Mouse (Mus musculus): Measurements from ENCODE around the gene 2700097O09Rik. TPM values are rescaled to one million over a fixed set of nuclear protein-coding genes. Genes with fewer than 3 reads are reported as not detected.
"Not testable (repeated sequence)": the region's sequence is repeated elsewhere in the genome, so short reads cannot be mapped to it uniquely, and the experiment has no call there.

Gene 2700097O09Rik
- total RNA-seq, 4 experiments from 2014 or later = 7.1 to 13.8 (median 8.1) TPM

GRCm38 (mm10) chr12:55049731-55050353, 30.1 kb downstream of the 2700097O09Rik start:
- no peak for DNase-seq (ENCODE audit: low spot score in 2 of 2)

DNA sequence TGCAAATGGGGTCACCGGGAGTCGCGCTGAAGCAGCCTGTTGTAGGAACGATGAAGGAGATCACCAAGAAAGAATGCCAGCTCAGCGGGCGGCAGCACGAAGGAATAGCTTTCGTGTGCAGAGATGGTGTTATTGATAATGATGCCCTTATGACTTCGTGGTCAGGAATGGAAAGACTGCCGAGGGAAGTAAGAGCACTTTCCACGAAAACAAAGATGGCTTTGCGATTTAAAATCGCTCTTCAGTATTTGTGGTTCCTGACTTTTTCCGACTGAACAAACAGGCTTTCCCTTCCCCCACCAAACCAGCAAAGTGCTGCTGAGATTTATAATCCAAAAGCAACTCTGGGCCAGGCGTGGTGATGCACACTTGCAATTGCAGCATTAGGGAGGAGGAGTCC, 38.9 kb downstream of the 2700097O09Rik start:
- no peak for DNase-seq (ENCODE audit: low spot score in 2 of 2)

DNA sequence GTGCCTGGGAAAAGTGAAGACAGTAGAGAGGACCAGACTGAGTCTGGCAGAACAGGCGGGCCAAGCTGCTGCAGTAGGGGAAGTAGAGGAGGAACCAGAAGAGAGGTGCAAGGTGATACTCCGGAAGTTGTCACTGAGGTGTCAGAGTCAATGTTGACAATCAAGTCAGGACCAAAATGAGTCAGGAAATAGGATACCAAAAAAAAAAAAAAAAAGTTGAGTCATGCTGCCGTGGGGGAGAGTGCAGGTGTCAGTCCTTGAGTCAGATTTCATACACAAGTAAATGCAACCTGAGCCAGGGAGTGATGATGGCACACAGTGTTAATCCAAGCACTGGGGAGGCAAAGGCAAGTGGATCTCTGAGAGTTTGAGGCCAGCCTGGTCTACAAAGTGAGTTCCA, 52.8 kb downstream of the 2700097O09Rik start:
- DNase-seq (ENCODE audit: low spot score in 2 of 2) = no peak

GRCm38 (mm10) chr12:55023284-55023683, 56.6 kb downstream of the 2700097O09Rik start:
- no peak for DNase-seq (ENCODE audit: low spot score in 2 of 2)

- no peak for DNase-seq (ENCODE audit: low spot score in 2 of 2)
Measured at GRCm38 (mm10) chr12:55019421-55019877, 60.5 kb downstream of the 2700097O09Rik start.

DNA sequence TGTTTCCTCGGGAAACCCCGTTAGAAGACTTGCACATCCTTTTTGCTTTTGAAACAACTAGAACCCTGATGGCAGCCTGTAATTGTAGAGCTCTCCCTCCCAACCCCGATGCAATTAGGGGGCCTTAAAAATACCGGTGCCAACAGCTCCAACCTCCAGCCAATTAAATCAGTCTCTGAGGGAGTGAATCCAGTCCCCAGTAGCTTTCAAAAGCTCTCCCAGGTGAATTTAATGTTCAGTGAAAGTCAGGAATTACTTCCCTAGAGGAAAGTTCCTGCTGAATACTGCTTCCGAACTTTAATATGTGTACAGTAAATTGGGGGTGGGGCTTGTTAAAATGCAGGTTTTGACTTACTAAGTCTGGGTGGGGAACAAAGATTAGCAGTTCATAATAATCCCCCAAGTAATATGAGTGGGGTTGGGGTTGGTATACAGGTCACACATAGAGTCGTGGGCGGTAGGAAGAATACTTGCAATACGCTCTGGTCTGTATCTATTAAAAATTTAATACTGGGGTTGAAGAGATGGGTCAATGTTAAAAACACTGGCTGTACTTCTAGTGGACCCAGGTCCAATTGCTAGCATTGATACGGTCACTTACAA, 62.7 kb downstream of the 2700097O09Rik start:
- DNase-seq (ENCODE audit: low spot score in 2 of 2) = no peak

DNA sequence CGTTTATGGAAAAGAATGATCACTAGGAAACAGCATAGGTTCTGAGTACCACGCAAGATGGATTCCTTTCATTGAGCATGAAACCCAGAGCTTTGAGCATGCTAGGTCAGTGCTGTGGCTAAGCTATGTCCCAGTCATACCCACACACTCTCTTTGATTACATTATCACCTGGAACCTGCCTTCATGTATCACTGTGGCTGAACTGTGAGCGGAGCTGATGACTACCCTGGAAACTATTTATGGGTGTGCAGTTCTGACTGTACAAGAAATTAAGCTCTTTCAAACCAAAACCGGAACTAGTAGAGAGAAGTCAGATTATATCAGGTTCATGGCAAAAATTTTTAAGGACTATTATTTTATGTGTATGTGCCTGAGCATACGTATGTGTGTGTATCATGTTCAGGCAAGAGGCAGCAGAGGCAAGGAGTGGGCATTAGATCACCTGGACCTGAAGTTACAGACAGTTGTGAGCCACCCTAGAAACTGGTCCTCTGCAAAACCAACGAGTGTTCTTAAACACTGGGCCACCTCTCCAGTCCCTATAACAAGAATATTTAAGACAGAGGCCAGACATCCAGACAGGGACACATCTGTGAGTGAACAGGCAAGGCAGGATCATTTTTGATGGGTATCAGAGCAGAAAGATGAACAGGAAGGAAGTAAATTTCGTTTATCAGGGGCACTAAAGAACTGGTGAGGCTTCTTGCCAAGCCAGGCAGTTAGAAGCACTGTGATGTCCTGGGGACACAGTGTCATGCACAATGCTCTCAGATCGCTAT, 63.4 kb downstream of the 2700097O09Rik start:
- DNase-seq (ENCODE audit: low spot score in 2 of 2) = no peak

DNA sequence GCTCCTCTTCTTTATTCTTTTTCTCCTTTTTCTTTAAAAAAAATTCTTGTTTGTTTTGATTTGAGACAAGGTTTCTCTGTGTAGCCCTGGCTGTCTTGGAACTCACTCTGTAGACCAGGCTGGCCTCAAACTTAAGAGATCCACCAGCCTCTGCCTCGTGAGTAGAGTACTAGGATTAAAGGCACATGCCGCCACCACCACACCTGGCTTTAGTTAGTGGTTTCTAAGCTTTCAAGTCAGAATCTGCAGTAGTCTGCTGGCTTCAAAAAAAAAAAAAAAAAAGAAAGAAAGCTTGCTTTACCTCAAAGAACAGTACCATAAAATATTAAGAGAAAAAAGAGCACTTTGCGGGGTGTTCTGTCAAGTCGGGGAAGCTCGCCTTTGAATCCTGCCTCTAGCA, 64.5 kb downstream of the 2700097O09Rik start:
- DNase-seq (ENCODE audit: low spot score in 2 of 2) = no peak

DNA sequence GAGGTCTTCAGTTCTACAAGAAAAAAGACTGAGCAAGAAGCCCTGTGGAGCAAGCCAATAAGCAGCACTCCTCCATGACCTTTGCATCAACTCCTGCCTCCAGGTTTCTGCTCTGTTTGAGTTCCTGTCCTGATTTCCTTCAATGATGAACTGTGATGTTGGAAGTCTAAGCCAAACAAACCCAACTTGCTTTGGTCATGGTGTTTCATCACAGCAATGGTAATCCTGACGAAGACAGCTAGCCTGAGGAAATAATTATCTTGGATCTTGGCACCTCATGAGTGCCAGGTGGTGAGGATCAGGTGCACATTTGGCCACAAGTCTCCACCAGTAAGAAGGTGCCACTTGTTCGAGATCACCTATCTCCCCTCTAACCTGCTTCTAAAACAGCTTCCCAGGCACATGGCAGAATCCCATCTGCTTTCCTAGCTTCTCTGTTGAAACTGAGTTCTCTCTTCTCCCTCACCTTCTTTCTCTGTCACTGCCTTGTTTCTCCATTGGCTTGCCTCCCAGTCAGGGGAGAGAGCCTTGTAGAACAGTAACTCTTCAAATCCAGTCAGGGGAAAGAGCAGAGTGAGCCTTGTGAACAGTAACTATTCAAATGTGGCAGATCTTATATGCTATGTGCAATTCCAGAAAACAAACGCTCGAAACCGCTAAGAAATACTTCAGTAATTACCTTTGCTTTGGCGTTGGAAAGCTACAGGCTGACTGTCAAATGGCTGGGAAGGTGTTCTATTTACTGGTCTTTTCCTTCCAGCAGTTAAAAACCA, 66.1 kb downstream of the 2700097O09Rik start, which contains the start of gene Baz1a:
Baz1a (minus strand) TSS at position 723 of the 773 bp plus-strand sequence.
- DNase-seq (ENCODE audit: low spot score in 2 of 2) = no peak

DNA sequence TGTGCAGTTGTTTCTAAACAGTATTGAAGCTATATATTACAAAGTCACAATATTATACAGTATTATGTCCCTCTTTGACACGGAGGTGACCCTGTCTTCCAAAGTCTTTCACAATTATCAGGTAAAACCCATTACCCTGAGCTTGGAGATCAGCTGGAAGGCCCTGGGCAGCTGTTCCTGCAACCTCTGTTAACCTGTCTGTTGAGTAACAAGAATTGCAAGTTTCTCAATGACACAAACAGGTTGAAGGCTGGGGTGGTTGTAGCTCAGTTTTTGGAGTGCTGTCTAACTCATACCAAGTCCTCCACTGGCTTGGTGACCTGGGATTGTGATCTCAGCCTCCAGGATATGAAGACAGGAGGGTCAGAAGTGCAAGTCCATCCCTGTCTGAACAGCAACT, 66.9 kb downstream of the 2700097O09Rik start:
- no peak for DNase-seq (ENCODE audit: low spot score in 2 of 2)

DNA sequence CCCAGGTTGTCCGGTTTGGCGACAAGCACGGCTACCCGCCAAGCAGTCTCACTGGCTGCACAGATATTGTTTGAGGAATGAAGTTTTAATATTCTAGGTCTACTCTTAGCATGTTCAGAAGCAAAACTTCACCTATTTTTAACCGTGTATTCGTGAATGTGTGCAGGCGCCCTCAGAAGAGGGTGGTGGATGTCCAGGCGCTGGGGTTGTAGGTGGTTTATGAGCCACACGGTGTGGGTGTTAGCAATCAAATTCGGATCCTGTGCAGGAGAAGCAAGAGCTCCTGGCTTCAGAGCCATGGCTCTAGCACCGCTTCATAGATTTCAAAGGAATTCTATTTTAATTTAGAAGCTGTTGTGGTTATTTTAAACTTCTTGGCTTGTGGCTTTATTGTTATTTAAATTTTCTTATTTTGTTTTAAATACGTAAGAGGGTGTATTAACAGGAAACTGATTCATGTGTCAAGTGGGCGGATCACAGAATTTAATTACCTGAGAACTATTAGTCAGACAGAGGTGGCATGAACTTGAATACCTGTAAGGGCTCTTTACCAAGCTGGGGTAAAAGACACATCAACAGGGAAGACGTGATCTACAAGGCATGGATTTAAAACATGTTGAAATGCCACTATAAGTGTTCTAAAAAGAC, 72.4 kb downstream of the 2700097O09Rik start:
- peak in 1 of 2 experiments; percentile 57 for DNase-seq (ENCODE audit: low spot score in 2 of 2)

DNA sequence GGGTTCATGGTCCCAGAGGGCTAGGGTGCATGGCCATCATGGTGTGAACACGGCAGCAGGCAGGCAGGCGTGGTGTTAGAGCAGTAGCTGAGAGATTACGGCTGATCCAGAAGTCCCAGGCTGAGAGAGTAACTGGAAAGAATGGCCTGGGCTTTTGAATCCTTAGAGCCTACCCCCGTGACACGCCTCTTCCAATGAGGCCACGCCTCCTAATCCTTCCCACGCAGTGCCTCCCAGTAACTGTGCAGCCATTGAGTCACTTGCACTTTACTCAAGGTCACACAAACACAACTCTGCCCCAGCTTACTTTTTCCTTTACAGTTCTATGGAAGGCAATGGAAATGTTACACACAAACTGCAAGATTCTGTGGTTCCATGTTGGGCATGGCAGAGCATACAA, 73.8 kb downstream of the 2700097O09Rik start:
- DNase-seq (ENCODE audit: low spot score in 2 of 2) = no peak

- DNase-seq (ENCODE audit: low spot score in 2 of 2) = no peak
Measured at GRCm38 (mm10) chr12:55004396-55004795, 75.5 kb downstream of the 2700097O09Rik start.

- DNase-seq (ENCODE audit: low spot score in 2 of 2) = no peak
Measured at GRCm38 (mm10) chr12:55003843-55004242, 76.1 kb downstream of the 2700097O09Rik start.

DNA sequence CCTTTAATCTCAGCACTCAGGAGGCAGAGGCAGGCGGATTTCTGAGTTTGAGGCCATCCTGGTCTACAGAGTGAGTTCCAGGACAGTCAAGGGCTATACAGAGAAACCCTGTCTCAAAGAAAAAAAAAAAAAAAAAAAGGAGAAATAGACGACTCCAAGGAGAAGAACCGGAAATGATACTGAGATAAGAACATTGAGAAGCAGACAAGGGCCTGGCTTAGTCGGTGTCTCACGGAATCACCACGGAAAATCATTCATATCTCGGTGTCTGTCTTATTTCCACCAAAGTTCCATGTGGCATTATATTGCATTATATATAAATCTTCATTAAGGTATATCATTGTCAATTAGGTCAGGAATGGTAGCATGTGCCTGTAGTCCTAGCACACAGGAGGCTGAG, 77.4 kb downstream of the 2700097O09Rik start:
- not testable (repeated sequence) for DNase-seq (ENCODE audit: low spot score in 2 of 2)

DNA sequence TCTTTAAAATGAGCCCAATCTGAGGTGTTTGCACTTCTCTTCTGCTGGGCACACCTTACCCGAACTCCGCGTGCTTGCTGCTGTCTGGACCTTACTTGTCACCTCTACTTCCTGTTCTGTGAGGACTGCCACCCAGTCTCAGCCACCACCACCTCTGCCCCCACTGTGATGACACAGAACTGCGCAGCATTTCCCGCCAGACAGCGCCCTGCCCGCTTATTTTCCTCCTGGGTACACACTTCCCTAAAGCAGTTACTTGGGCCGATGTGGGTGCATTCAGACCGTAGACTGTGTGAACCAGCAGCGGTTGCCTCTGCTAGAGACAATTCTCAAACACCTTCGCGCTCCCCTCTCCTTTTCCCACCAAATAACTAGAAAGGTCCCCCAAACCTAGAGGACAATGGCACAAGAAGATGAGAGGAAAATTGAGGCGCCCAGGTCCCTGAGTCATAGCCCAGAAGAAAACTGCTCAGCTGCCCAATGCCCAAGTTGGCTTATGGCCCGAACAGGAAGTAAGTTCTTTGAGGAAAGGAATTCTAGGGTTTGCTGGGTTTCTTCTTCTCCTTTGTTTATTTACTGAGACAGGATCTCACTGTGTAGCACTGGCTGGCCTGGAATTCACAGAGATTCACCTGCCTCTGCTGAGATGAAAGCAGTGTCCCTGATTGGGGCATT, 80.8 kb downstream of the 2700097O09Rik start:
- DNase-seq (ENCODE audit: low spot score in 2 of 2) = no peak

DNA sequence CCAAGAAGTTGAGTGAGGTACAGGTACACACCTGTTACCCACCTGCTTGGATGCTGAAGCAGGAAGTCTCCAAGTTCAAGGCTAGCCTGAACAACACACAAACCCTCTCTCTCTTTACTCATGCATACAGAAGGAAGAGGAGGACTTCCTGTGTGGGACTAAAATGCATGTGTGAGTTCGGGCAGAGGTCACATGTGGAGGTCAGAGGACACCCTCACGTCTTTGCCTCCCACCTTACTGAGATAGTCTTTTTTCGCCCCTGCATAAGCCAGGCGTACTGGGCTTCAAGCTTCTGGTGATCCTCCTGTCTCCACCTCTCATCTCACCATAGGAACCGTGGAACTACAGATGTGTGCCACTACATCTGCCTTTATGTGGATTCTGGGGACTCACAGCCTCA, 81.5 kb downstream of the 2700097O09Rik start:
- no peak for DNase-seq (ENCODE audit: low spot score in 2 of 2)

DNA sequence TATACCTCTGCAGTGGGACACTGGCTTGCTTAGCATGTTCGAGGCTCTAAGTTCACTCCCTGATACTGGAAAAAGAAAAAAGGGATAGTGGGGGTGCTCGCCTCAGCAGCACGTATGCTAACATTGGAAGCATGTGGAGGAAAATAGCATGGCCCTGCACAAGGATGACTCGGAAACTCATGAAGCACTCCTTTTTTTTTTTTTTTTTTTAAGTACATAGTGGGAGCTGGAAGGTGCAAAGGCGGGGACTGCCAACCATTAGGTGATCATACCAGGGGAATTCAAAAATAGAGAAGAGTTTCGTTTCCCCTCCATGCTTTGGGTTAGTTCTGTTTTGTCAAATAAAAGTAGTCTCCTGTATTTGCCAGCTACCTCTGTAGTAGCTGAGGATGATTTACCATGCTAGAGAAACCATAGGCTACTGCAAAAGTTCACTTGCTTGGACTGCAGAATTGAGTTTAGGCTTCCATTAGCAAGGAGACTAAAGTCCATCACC, 82.9 kb downstream of the 2700097O09Rik start:
- no peak for DNase-seq (ENCODE audit: low spot score in 2 of 2)

DNA sequence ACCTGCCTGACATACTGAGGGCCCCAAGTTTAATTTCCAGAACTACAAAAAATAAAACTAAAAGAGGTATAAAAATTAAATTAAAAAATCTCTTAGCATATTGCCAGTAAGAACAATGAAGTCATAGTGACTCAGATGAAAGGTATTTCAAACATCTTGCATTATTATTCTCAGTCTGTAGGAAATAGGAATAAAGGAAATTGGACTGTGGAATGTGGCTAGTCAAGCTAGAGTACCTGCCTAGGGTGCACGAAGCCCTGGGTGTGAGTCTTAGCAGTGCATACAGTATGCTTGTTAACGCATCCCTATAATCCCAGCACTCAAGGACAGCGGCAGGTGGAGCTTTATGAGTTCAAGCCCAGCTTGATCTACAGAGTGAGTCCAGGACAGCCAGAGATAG, 83.9 kb downstream of the 2700097O09Rik start:
- DNase-seq (ENCODE audit: low spot score in 2 of 2) = no peak

Measured in left cerebral cortex, adult 8-10 months (tissue).